Mouse (Mus musculus) forebrain, embryonic 16.5 days (tissue): Measurements from ENCODE around the gene Papln. TPM values are rescaled to one million over a fixed set of nuclear protein-coding genes. Genes with fewer than 3 reads are reported as not detected.

Source experiments
- ATAC-seq: fragments of 200-750 bp; cut with Nextera tagmentation; 2 replicates; pipeline ENCODE4 v1.8.0; 2017; ENCODE audit warnings: mild to moderate bottlenecking, moderate library complexity
- H3K27ac ChIP-seq: fragments of 300-500 bp; sonication (generic); 2 replicates; pipeline ENCODE4 v1.5.1; 2014; ENCODE audit warnings: low read length, control low read depth
- H3K27me3 ChIP-seq: fragments of 300-500 bp; sonication (generic); replicated peaks from 2 replicates; pipeline ENCODE4 v1.6.1; 2014; ENCODE audit warnings: low read length; ENCODE audit not compliant: control insufficient read depth, insufficient read depth
- H3K36me3 ChIP-seq: fragments of 300-500 bp; sonication (generic); 2 replicates; pipeline ENCODE4 v1.6.1; 2014; ENCODE audit not compliant: control insufficient read depth, insufficient read depth
- H3K4me1 ChIP-seq: fragments of 300-500 bp; sonication (generic); replicated peaks from 2 replicates; pipeline ENCODE4 v1.6.1; 2014; ENCODE audit warnings: low read length; ENCODE audit not compliant: control insufficient read depth, insufficient read depth
- H3K4me2 ChIP-seq: fragments of 300-500 bp; sonication (generic); 2 replicates; pipeline ENCODE4 v1.6.1; 2014; ENCODE audit warnings: mild to moderate bottlenecking, low read length, control low read depth
- H3K4me3 ChIP-seq: fragments of 300-500 bp; sonication (generic); replicated peaks from 2 replicates; pipeline ENCODE4 v1.5.1; 2014; ENCODE audit warnings: mild to moderate bottlenecking, low read length, control low read depth
- H3K9ac ChIP-seq: fragments of 300-500 bp; sonication (generic); replicated peaks from 2 replicates; pipeline ENCODE4 v1.6.1; 2014; ENCODE audit warnings: low read depth, low read length, control low read depth
- H3K9me3 ChIP-seq: fragments of 300-500 bp; sonication (generic); 2 replicates; pipeline ENCODE4 v1.6.1; 2016; ENCODE audit warnings: low read length; ENCODE audit not compliant: control insufficient read depth
- WGBS: fragments of 180-500 bp; shearing (Covaris S2); extraction: QIAGEN DNeasy Blood & Tissue Kit; methylation state at CpG from one replicate; pipeline ENCODE4 v1.1.7; 2014; 5-methylcytosine and 5-hydroxymethylcytosine counted together
- polyA plus RNA-seq: library from polyadenylated mRNA; unstranded; fragments of >200 nt; fragmentation: Nextera tagmentation; extraction: Ambion mirVana; gene quantifications from 2 replicates; pipeline ENCODE4 v1.2.1, GENCODE M21; 2015

Gene Papln
- polyA plus RNA-seq, 1 experiment from 2014 or later = 0.30 TPM

- Histone ChIP-seq H3K36me3 (peaks cover 15% of the 10 kb centered on the region), H3K4me2 (no peak overlapping the region), H3K4me1 (0 out of 2 replicates have a peak, but pooled peaks cover 4% of the 10 kb centered on the region), H3K9ac (no peak overlapping the region), H3K4me3 (no peak overlapping the region), H3K27me3 (no peaks in the 10 kb centered on the region), H3K27ac (no peak overlapping the region), H3K9me3 (no peaks in the 10 kb centered on the region)
- 60% methylated on average over 2 of the region's 2 CpGs for whole genome bisulfite sequencing
- no peak for ATAC-seq
Observed at GRCm38 (mm10) chr12:83795051-83795450, 31.6 kb downstream of the Papln start.

DNA sequence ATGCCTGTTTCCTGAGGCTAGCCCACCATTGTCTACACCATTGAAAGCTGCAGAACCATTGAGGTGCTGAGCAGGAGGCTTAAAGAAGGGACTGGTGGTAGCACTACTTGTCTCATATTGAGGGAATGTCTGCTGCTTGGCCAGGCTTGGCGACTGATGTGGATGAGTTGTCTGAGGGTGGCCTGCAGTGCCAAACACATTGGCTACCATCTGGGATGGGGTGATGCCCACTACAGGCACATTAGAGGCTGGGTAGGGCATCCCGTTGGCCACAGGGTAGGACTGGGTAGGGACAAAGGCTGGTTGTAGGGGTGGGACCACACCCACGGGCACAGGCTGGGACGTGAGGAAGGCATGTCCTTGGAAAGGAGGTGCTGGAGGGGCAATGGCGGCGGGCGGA, 32.2 kb downstream of the Papln start:
- 93% methylated on average over 7 of the region's 7 CpGs for WGBS
- no peak overlapping the region for H3K4me3 ChIP-seq
- no peak overlapping the region for H3K9ac ChIP-seq
- ATAC-seq = no peak
- H3K36me3 ChIP-seq = peaks cover 15% of the 10 kb centered on the region
- no peak overlapping the region for H3K4me2 ChIP-seq
- no peak overlapping the region for H3K27ac ChIP-seq
- H3K4me1 ChIP-seq = 0 out of 2 replicates have a peak, but pooled peaks cover 4% of the 10 kb centered on the region
- H3K9me3 ChIP-seq = no peaks in the 10 kb centered on the region
- no peaks in the 10 kb centered on the region for H3K27me3 ChIP-seq

DNA sequence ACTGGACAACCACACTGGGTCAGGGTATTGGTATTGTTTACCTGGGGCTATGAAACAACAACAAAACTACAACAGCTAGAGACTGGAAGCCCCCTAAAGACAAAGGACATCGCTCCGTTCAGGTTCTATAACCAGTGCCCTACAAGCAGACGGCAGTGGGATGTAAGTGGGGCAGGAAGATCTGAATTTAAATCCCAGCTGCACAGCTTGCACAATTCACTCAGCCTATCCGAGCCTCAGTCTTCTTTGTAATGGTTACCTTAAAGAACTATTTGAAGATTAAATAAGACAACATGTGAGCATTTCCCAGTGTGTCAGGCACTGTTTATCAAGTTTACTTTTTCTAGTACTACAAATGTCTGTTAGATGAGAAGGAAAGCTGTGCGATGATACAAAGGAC, 34.9 kb downstream of the Papln start:
- Histone ChIP-seq H3K9me3 (no peaks in the 10 kb centered on the region), H3K9ac (no peak overlapping the region), H3K4me1 (0 out of 2 replicates have a peak, but pooled peaks cover 3% of the 10 kb centered on the region), H3K4me2 (no peak overlapping the region), H3K4me3 (no peak overlapping the region), H3K27ac (no peak overlapping the region), H3K27me3 (no peaks in the 10 kb centered on the region), H3K36me3 (peaks cover 15% of the 10 kb centered on the region)
- no peak for ATAC-seq
- 89% methylated on average over 5 of the region's 5 CpGs for WGBS

DNA sequence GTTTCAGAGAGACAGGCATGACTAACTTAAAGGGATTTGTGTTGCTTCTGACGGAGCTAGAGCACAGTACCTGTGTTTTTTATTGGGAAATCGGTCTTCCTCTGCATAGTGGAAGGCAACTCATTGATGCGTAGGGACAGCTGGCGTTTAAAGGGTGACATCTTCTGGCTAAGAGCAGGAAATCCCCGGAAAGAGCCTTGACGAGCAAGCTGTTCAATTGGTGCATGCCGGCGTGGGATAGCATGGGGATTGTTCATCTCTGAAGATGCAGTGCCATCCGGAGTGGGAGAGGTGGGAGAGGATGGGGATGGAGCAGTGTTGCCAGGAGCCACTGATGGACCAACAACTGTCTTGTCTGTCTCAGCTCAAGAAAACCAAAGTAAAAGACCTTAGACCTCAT, 37.5 kb downstream of the Papln start:
- WGBS = 52% methylated on average over 9 of the region's 9 CpGs

GRCm38 (mm10) chr12:83803641-83804040, 40.2 kb downstream of the Papln start:
- WGBS = 96% methylated on average over 7 of the region's 7 CpGs
- no peak for ATAC-seq

More for the DNA sequence above, 37.5 kb downstream of the Papln start:
- Histone ChIP-seq H3K9ac (no peak overlapping the region), H3K4me2 (no peak overlapping the region), H3K9me3 (peaks cover 3% of the 10 kb centered on the region), H3K27ac (no peak overlapping the region), H3K36me3 (peaks cover 20% of the 10 kb centered on the region), H3K4me3 (no peak overlapping the region), H3K4me1 (0 out of 2 replicates have a peak, but pooled peaks cover 3% of the 10 kb centered on the region), H3K27me3 (no peaks in the 10 kb centered on the region)
- no peak for ATAC-seq

DNA sequence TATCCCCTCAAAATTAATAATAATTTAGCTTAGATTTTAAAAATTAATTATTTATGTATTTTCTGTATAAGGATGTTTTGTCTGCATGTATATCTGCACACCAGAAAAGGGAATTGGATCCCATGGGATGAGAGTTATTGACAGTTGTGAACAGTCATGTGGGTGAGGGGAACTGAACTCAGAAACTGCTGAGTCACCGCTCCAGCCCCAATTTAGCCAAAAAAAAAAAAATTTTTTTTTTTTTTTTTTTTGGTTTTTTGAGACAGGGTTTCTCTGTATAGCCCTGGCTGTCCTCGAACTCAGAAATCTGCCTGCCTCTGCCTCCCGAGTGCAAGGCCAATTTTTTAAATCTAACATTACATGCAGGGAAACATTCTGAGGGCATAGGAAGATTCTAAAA, 48.5 kb downstream of the Papln start:
- no peaks in the 10 kb centered on the region for H3K4me1 ChIP-seq
- H3K27ac ChIP-seq = no peak overlapping the region
- H3K27me3 ChIP-seq = no peaks in the 10 kb centered on the region
- no peaks in the 10 kb centered on the region for H3K9me3 ChIP-seq
- no peak overlapping the region for H3K9ac ChIP-seq
- peaks cover 6% of the 10 kb centered on the region; the same call in 1 of the 2 replicates for H3K36me3 ChIP-seq
- ATAC-seq = no peak
- WGBS = 91% methylated on average over 3 of the region's 3 CpGs
- H3K4me2 ChIP-seq = no peak overlapping the region
- H3K4me3 ChIP-seq = no peak overlapping the region

More at GRCm38 (mm10) chr12:83803641-83804040, 40.2 kb downstream of the Papln start:
- Histone ChIP-seq H3K4me3 (no peak overlapping the region), H3K27me3 (no peaks in the 10 kb centered on the region), H3K36me3 (peaks cover 31% of the 10 kb centered on the region), H3K4me1 (0 out of 2 replicates have a peak, but pooled peaks cover 3% of the 10 kb centered on the region), H3K4me2 (no peak overlapping the region), H3K27ac (no peak overlapping the region), H3K9me3 (peaks cover 3% of the 10 kb centered on the region), H3K9ac (no peak overlapping the region)

- no peak for ATAC-seq
- WGBS = 85% methylated on average over 1 of the region's 1 CpGs
- no peak overlapping the region for H3K4me2 ChIP-seq
Observed at GRCm38 (mm10) chr12:83816616-83817015, 53.2 kb downstream of the Papln start.

DNA sequence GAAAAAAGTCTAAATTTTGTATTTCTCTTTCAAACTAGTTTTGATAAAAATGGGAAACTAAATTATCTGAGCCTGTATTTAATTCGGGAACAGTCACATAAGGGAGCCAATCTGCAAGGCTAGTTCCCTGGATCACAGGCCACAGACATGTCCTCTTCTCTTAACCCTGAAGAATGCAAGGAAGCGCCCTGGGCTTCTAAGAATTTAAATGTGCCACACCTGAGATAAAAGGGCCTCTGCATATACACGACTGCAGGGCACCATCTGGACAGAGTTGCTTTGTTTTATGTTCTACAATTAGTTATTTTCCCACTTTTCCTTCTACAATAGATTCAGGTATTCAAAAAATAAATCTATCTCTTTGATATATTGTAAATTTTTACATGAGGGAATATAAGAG, 67.0 kb downstream of the Papln start:
- Histone ChIP-seq H3K9me3 (no peaks in the 10 kb centered on the region), H3K27ac (no peak overlapping the region), H3K4me2 (no peak overlapping the region), H3K4me1 (no peaks in the 10 kb centered on the region), H3K27me3 (no peaks in the 10 kb centered on the region), H3K36me3 (0 out of 2 replicates have a peak, but pooled peaks cover 3% of the 10 kb centered on the region), H3K9ac (no peak overlapping the region), H3K4me3 (no peak overlapping the region)
- WGBS = 79% methylated on average over 3 of the region's 3 CpGs
- no peak for ATAC-seq

More at GRCm38 (mm10) chr12:83816616-83817015, 53.2 kb downstream of the Papln start:
- no peaks in the 10 kb centered on the region for H3K36me3 ChIP-seq
- no peaks in the 10 kb centered on the region for H3K27me3 ChIP-seq
- no peak overlapping the region for H3K4me3 ChIP-seq
- no peaks in the 10 kb centered on the region for H3K4me1 ChIP-seq
- no peak overlapping the region for H3K9ac ChIP-seq
- H3K27ac ChIP-seq = no peak overlapping the region
- no peaks in the 10 kb centered on the region for H3K9me3 ChIP-seq

DNA sequence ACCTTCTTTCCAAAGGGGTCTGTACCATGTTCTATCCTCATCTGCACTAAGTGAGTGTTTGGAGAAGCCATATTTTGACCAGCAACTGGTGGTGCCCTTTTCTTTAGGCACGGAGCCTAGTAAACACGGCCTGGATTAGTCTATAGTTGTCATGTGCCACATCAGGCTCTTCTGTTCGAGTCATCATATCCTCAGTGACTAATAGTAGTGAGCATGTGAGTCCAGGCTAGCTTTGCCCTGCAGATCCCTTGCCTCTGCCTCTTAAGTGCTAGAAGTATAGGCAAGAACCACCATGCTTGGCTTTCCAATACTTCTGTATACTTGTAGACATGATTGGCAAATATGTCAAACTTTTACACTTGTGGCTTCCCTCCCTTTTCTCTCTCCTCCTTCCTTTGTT, 70.5 kb downstream of the Papln start:
- H3K9me3 ChIP-seq = no peaks in the 10 kb centered on the region
- peaks cover 8% of the 10 kb centered on the region; the same call in 1 of the 2 replicates for H3K36me3 ChIP-seq
- H3K9ac ChIP-seq = no peak overlapping the region
- no peak overlapping the region for H3K4me3 ChIP-seq
- H3K4me1 ChIP-seq = no peaks in the 10 kb centered on the region
- H3K27ac ChIP-seq = no peak overlapping the region
- no peak overlapping the region for H3K4me2 ChIP-seq
- no peak for ATAC-seq
- 100% methylated on average over 3 of the region's 3 CpGs for WGBS
- H3K27me3 ChIP-seq = no peaks in the 10 kb centered on the region
